Mouse (Mus musculus) ovary, adult 18-20 months (tissue): ENCODE results near the gene Olfr655.

ENCODE experiments used
- DNase-seq: peaks from one replicate; pipeline ENCODE4 v3.0.0; 2022; ENCODE audit warnings: low spot score, mixed read lengths

Gene Olfr655

DNA sequence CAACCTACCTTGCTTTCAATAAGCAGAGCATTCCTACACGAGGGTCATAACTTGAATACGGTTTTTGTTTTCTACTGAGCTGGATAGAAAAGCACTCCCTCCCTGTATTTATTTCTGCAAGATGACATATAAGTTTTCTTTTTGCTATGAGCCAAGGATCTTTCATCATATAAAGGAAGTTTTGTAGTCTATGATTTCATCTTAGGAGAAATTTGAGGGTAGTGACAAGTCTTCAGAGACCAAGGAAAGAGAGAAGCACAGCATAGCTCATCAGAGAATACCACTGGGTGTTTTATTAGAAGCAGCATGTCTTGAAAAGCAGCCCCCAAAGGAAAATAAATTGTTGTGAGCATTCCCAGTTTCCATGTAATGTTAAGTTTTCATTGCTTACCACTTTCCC, at the start of gene Olfr655:
Gene Olfr655, minus strand, starts transcription at position 101 of the 400 bp plus-strand sequence.
- no peak for DNase-seq

DNA sequence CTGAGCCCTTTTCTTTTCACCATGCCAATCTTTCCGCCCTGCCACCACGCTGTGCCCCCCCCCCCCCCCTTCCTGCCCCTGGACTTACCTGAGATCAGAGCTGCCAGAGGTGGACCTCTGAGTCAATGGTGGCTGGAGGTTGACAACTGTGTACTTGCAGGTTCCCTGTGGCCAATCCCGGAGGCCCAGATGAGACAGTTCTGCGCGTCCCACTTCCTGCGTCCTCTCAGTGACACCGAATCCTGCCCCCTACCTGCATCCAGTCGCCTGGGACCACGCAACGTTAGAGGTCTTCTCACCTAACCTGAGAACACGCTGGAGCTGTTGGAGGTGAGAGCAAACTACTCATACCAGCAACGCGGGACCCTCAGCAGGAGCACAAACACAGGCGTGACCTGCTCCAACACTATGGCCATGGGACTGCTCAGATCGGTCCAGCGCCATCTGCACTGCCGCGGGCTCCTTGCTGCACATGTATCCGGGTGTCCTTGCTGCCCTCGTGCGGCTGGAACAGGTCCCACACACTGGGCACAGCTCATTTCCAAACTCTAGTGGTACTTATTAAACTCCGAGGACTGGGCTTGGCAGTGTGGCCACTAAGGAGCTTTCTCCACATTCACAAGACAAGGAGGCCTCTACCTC, 45.4 kb upstream of the Olfr655 start, which contains the start of gene Olfr658:
Gene Olfr658, minus strand, starts transcription at position 465 of the 642 bp plus-strand sequence.
- no peak for DNase-seq

DNA sequence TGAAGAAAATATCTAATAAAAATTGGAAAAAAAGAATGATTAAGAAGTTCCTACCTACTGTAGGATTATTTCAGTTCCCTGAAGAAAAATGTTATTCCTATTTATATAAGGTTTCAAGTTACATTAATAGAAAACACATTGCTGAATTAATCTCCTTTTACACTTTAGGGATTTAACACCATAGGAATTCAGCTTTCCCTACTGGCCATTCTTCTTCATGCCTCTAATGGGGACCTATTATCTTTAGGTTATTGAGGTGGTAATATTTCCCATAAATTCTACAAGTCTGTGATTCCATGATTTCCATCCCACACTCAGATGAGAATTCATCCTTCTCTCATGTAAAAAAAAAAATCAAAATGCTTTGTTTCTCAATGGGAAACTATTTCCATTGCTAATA, 22.9 kb upstream of the Olfr655 start, which contains the start of gene Olfr657:
Gene Olfr657, plus strand, starts transcription at position 301 of the 400 bp plus-strand sequence.
- DNase-seq: no peak

DNA sequence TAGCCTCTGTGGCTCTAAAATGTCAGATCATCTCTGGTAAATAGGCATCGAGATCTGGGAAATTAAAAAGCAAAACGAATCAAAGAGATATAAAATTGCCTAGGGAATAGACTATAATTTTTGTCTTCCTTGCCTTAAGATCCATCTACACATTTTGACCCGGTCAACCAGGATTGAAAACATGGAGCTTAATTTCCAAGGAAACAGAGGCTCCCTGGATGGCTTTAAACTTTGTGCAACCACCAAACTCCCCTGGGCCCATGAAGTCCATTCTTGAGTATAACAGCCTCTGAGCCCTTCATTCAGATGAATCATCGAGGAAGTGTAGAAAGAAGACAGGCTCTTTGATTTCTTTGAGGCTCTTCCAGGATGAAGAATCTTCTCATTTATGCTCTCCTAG, 12.1 kb upstream of the Olfr655 start, which contains the start of gene Olfr656:
Gene Olfr656, plus strand, starts transcription at position 301 of the 400 bp plus-strand sequence.
- no peak for DNase-seq

DNA sequence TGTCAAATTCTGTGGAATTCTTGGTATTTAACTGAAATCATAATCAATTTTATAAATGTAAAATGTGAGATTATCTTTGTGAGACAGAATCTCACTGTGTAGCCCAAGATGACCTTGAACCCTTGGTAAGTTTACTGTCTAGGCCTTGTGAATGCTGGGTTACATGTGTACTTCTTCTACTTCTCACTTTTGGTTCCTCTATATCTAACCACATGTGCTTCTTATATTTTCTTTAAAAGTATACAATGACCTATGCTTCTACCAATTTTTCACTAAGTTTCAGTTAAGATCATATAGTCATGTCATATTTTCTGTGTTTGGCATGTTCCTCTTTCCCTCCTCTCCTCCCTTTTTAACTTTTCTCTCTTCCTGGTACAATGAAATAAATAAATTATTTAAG, 3.1 kb upstream of the Olfr655 start:
- no peak for DNase-seq

DNA sequence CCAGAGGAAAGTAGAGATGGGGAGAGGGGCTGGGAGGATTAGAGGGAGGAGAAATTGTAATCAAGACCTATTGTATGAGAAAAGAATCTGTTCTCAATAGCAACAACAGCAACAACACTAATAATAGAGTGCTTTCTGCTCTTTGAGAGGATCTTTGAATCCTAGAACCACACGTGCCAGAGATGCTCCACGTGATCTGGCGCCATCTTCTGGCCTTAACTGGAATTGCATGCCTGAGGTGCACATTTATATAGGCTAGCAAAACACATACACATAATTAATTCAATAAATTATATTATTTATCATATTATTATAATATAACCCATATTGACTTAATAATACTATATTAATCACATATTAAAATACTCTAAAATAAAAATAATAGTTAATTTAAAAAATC, 1.6 kb upstream of the Olfr655 start:
- DNase-seq: no peak

DNA sequence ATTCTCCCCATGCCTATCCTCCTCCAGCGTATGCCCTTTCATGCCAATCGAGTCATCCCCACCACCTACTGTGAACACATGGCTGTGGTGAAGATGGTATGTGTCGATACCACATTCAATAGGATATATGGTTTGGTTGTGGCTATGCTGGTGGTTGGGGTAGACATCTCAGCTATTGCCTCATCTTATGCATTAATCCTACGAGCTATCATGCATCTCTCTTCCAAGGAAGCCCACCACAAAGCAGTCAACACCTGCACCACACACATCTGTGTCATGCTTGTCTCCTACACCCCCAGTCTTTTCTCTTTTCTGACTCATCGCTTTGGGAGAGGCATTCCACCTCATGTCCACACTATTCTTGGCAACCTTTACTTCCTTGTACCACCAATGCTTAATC, 13.3 kb downstream of the Olfr655 start:
- DNase-seq: no peak

DNA sequence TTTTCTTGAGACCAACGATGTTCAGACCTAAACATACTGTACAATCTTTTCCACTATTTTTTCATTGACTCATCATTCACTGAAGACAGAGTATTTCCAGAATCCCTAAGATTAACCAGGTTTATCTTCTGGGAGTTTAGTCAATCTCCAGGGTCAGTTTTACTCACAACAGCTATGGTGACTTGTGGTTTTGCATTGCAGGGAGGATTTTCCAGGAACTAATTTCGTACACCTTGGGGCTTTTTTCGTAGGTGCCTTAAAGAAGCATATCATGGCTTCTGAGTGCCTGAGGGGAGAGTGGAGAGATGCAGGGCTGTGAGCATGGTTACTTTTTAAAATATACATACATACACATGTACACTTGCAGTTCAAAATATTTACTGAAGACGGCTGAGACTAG, 14.9 kb downstream of the Olfr655 start, which contains the start of gene Olfr654:
Gene Olfr654, plus strand, starts transcription at position 301 of the 400 bp plus-strand sequence.
- no peak for DNase-seq

DNA sequence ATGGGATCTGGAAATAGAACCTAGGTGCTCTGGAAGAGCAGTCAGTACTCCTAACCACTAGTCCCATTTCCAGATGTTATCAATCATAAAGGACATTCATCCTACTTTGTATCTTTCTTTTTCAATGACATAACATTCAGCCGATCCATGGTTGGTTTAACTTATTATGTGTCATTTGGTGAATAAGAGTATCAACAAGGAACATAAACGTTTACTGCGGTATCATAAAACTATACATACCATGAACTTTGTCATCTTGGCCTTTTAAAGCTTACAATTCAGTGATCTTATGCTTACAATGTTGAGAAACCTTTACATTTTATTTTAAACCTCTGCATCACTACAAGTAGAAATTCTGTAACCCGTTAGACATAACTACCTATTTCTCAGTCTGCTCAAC, 20.1 kb downstream of the Olfr655 start:
- no peak for DNase-seq

DNA sequence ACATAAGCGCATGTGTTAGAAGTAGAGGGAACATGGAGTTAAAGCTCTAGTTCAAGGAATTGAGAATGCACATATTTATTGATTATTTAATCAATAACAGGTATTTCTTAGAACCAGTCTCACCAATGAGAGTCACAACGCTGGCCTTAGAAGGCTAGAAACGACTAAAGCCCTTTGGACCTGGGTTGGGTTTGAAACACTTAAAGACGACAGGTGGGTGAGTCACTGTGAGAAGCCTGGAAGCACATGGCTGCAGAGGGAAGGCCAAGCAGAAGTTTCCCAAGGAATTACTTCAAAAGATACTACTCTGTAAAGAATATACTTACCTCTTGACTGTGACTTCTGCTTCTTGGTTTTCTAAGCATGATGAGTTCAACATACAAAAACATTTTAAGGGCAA, 20.7 kb downstream of the Olfr655 start:
- no peak for DNase-seq

DNA sequence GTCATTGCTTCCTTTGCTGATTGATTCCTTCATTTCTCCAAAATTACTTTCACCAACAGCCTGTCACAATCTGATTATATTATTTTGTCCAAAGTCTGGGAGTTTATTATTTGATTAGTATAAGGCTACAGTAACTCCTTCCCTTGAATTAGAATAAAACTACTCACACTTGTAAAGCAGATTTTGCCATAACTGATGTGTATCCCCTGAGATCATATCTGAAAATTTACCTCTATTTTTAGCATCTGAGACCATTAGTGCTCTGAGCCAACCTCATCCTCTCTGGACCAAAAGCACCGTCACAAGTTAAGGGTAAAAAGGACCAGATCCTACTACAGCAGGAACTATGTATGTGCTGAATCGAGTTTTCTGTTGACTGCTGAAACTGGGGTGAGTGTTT, 24.6 kb downstream of the Olfr655 start, which contains the start of gene Olfr653:
Gene Olfr653, plus strand, starts transcription at position 301 of the 400 bp plus-strand sequence.
- no peak for DNase-seq

DNA sequence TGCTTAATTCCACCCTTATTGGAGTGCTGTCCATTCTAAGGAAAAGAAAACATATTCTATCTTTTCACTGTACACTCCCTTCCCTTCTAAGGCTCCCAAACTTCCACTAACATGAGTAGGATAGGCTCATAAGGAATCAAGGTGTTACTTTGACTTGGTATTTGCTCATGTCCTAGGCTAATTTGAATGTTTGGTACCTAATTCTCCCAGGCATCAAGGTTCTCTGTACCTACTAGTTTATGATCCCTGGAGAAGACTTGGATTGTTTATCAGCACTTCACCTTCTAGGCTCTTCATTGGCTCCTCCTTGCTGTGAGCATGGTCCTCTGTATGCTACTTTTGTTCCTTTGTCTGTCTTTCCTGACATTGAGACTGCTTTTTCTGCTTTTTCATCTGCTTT, 41.0 kb downstream of the Olfr655 start, which contains the start of gene Olfr652:
Gene Olfr652, plus strand, starts transcription at position 301 of the 400 bp plus-strand sequence.
- DNase-seq: no peak

DNA sequence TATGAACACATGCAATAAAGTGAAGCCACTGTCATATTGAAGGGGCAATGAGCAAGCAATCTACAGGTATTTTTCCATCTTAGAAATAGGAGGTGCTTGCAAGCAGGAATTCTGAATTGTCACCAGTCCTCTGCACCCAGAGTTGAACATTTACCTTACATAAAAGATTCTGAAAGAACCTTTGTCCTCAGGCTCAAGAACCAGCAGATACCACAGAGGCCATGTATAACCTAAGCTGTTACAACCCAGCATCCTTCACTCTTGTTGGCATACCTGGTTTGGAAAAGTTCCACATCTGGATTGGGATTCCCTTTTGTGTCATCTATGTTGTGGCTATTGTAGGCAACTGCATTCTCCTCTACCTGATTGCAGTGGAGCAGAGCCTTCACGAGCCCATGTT, 48.9 kb downstream of the Olfr655 start:
- DNase-seq: no peak

DNA sequence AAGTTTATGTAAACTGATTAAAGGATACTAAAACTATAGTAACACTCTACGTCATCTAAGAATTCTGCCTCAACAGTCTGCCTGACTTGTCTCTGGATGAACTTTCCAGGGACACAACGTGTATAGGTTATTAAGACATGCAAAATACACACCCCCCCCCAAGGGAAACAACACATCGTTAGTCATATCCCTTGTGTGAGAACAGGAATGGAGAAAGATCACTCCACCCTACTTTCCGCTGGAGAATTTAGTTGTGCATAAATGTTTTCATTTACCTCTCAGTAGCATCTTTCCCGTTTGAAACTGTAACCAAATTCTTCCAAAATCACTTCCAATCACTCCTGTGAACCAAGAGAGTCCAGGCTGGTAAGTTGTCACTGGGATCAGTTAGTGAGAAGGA, 51.7 kb downstream of the Olfr655 start, which contains the start of gene Olfr651:
Gene Olfr651, plus strand, starts transcription at position 301 of the 400 bp plus-strand sequence.
- no peak for DNase-seq
